Mouse (Mus musculus): ENCODE measurements around the gene Papola. TPM values are rescaled to one million over a fixed set of nuclear protein-coding genes. Genes with fewer than 3 reads are reported as not detected.

Papola gene
- polyA plus RNA-seq (2015; fragmentation: Nextera tagmentation; extraction: Ambion mirVana): 151 and 157 TPM in 2 replicates

- peak; percentile 95 for ATAC-seq (ENCODE audit: low FRiP score, low read depth)
- no peaks in the 10 kb centered on the region for H3K9me3 ChIP-seq
- peak within 1 kb of the TSS; percentile 74 for H3K9ac ChIP-seq
- under 1% methylated on average over 58 of the region's 85 CpGs for WGBS
- H3K27ac ChIP-seq (replicated peaks): peak within 1 kb of the TSS; percentile 97
- H3K4me2 ChIP-seq: peak within 1 kb of the TSS; percentile 91
- H3K4me3 ChIP-seq: peak within 1 kb of the TSS; percentile 76
- no peaks in the 10 kb centered on the region for H3K27me3 ChIP-seq
- no peaks in the 10 kb centered on the region for H3K36me3 ChIP-seq
- peaks cover 26% of the 10 kb centered on the region for H3K4me1 ChIP-seq (replicated peaks)
Observed at GRCm38 (mm10) chr12:105784196-105784999, at the start of gene Papola. Gene Papola (plus strand): TSS chr12:105784694.

GRCm38 (mm10) chr12:105735226-105735888 lies 49.1 kb upstream of the Papola start:
- no peak overlapping the region for H3K27ac ChIP-seq (replicated peaks)
- H3K4me1 ChIP-seq (replicated peaks): no peaks in the 10 kb centered on the region
- no peaks in the 10 kb centered on the region for H3K9me3 ChIP-seq
- no peaks in the 10 kb centered on the region for H3K27me3 ChIP-seq
- ATAC-seq (ENCODE audit: low FRiP score, low read depth): no peak
- no peak overlapping the region for H3K9ac ChIP-seq
- 68% methylated on average over 7 of the region's 7 CpGs for WGBS
- no peak overlapping the region for H3K4me2 ChIP-seq
- H3K4me3 ChIP-seq: no peak overlapping the region
- no peaks in the 10 kb centered on the region for H3K36me3 ChIP-seq

GRCm38 (mm10) chr12:105735889-105736251 lies 48.6 kb upstream of the Papola start:
- no peaks in the 10 kb centered on the region for H3K36me3 ChIP-seq
- H3K9ac ChIP-seq: no peak overlapping the region
- H3K4me1 ChIP-seq (replicated peaks): no peaks in the 10 kb centered on the region
- H3K4me3 ChIP-seq: no peak overlapping the region
- ATAC-seq (ENCODE audit: low FRiP score, low read depth): no peak
- H3K27ac ChIP-seq (replicated peaks): no peak overlapping the region
- no peaks in the 10 kb centered on the region for H3K27me3 ChIP-seq
- H3K9me3 ChIP-seq: no peaks in the 10 kb centered on the region
- 93% methylated on average over 6 of the region's 6 CpGs for WGBS
- H3K4me2 ChIP-seq: no peak overlapping the region

- no peak for ATAC-seq (ENCODE audit: low FRiP score, low read depth)
- Histone ChIP-seq H3K4me2 (no peak overlapping the region), H3K9me3 (no peaks in the 10 kb centered on the region), H3K4me1 (replicated peaks) (no peaks in the 10 kb centered on the region), H3K27me3 (no peaks in the 10 kb centered on the region), H3K4me3 (no peak overlapping the region), H3K27ac (replicated peaks) (no peak overlapping the region), H3K9ac (no peak overlapping the region), H3K36me3 (no peaks in the 10 kb centered on the region)
- 80% methylated on average over 15 of the region's 15 CpGs for WGBS
Observed at GRCm38 (mm10) chr12:105738316-105739096, 46.0 kb upstream of the Papola start.

- no peak overlapping the region for H3K4me2 ChIP-seq
- H3K27ac ChIP-seq (replicated peaks): no peak overlapping the region
- H3K27me3 ChIP-seq: no peaks in the 10 kb centered on the region
- 87% methylated on average over 8 of the region's 8 CpGs for WGBS
- ATAC-seq (ENCODE audit: low FRiP score, low read depth): no peak
- no peaks in the 10 kb centered on the region for H3K4me1 ChIP-seq (replicated peaks)
- no peak overlapping the region for H3K9ac ChIP-seq
- no peaks in the 10 kb centered on the region for H3K9me3 ChIP-seq
- H3K4me3 ChIP-seq: no peak overlapping the region
- H3K36me3 ChIP-seq: no peaks in the 10 kb centered on the region
Observed at GRCm38 (mm10) chr12:105739656-105740055, 44.8 kb upstream of the Papola start.

- WGBS: 90% methylated on average over 5 of the region's 5 CpGs
- no peaks in the 10 kb centered on the region for H3K36me3 ChIP-seq
- H3K27ac ChIP-seq (replicated peaks): no peak overlapping the region
- H3K4me3 ChIP-seq: no peak overlapping the region
- H3K9me3 ChIP-seq: no peaks in the 10 kb centered on the region
- no peak for ATAC-seq (ENCODE audit: low FRiP score, low read depth)
- H3K4me1 ChIP-seq (replicated peaks): no peaks in the 10 kb centered on the region
- no peak overlapping the region for H3K9ac ChIP-seq
- no peak overlapping the region for H3K4me2 ChIP-seq
- H3K27me3 ChIP-seq: no peaks in the 10 kb centered on the region
Observed at GRCm38 (mm10) chr12:105748114-105748513, 36.4 kb upstream of the Papola start.

- Histone ChIP-seq H3K9me3 (no peaks in the 10 kb centered on the region), H3K27ac (replicated peaks) (no peak overlapping the region), H3K4me3 (no peak overlapping the region), H3K4me2 (no peak overlapping the region), H3K27me3 (no peaks in the 10 kb centered on the region), H3K4me1 (replicated peaks) (no peaks in the 10 kb centered on the region), H3K36me3 (no peaks in the 10 kb centered on the region), H3K9ac (no peak overlapping the region)
- WGBS: 90% methylated on average over 10 of the region's 10 CpGs
- no peak for ATAC-seq (ENCODE audit: low FRiP score, low read depth)
Observed at GRCm38 (mm10) chr12:105753813-105754212, 30.7 kb upstream of the Papola start.

GRCm38 (mm10) chr12:105757816-105758497 lies 26.5 kb upstream of the Papola start:
- no peak overlapping the region for H3K4me2 ChIP-seq
- no peaks in the 10 kb centered on the region for H3K9me3 ChIP-seq
- no peaks in the 10 kb centered on the region for H3K36me3 ChIP-seq
- no peaks in the 10 kb centered on the region for H3K27me3 ChIP-seq
- no peak for ATAC-seq (ENCODE audit: low FRiP score, low read depth)
- H3K4me1 ChIP-seq (replicated peaks): no peaks in the 10 kb centered on the region
- no peak overlapping the region for H3K4me3 ChIP-seq
- H3K9ac ChIP-seq: no peak overlapping the region
- WGBS: 44% methylated on average over 15 of the region's 15 CpGs
- no peak overlapping the region for H3K27ac ChIP-seq (replicated peaks)

GRCm38 (mm10) chr12:105758911-105759310 lies 25.6 kb upstream of the Papola start:
- no peaks in the 10 kb centered on the region for H3K4me1 ChIP-seq (replicated peaks)
- no peak overlapping the region for H3K27ac ChIP-seq (replicated peaks)
- no peaks in the 10 kb centered on the region for H3K36me3 ChIP-seq
- no peaks in the 10 kb centered on the region for H3K9me3 ChIP-seq
- H3K9ac ChIP-seq: no peak overlapping the region
- WGBS: 81% methylated on average over 2 of the region's 2 CpGs
- H3K4me2 ChIP-seq: no peak overlapping the region
- no peak overlapping the region for H3K4me3 ChIP-seq
- H3K27me3 ChIP-seq: no peaks in the 10 kb centered on the region
- ATAC-seq (ENCODE audit: low FRiP score, low read depth): no peak

- Histone ChIP-seq H3K27ac (replicated peaks) (no peak overlapping the region), H3K9ac (no peak overlapping the region), H3K4me3 (no peak overlapping the region), H3K36me3 (no peaks in the 10 kb centered on the region), H3K9me3 (no peaks in the 10 kb centered on the region), H3K4me1 (replicated peaks) (no peaks in the 10 kb centered on the region), H3K27me3 (no peaks in the 10 kb centered on the region), H3K4me2 (no peak overlapping the region)
- no peak for ATAC-seq (ENCODE audit: low FRiP score, low read depth)
- WGBS: 68% methylated on average over 10 of the region's 10 CpGs
Observed at GRCm38 (mm10) chr12:105759849-105760478, 24.5 kb upstream of the Papola start.

GRCm38 (mm10) chr12:105761171-105761570 lies 23.3 kb upstream of the Papola start:
- ATAC-seq (ENCODE audit: low FRiP score, low read depth): no peak
- no peak overlapping the region for H3K4me3 ChIP-seq
- H3K36me3 ChIP-seq: no peaks in the 10 kb centered on the region
- H3K4me2 ChIP-seq: no peak overlapping the region
- no peaks in the 10 kb centered on the region for H3K4me1 ChIP-seq (replicated peaks)
- 48% methylated on average over 11 of the region's 11 CpGs for WGBS
- no peaks in the 10 kb centered on the region for H3K27me3 ChIP-seq
- no peak overlapping the region for H3K27ac ChIP-seq (replicated peaks)
- no peak overlapping the region for H3K9ac ChIP-seq
- H3K9me3 ChIP-seq: no peaks in the 10 kb centered on the region

Data from hindbrain, embryonic 15.5 days (tissue).